Mouse (Mus musculus) forebrain, postnatal 0 days (tissue): ENCODE measurements around the gene Mtmr2. TPM values are rescaled to one million over a fixed set of nuclear protein-coding genes. Genes with fewer than 3 reads are reported as not detected.

Experiments
- ATAC-seq: fragments of 200-750 bp; cut with Nextera tagmentation; 2 replicates; pipeline ENCODE4 v1.8.0; 2017; ENCODE audit warnings: mild to moderate bottlenecking, moderate library complexity
- DNase-seq: peaks from one replicate; pipeline ENCODE4 v3.0.0-alpha.2; 2015
- H3K27ac ChIP-seq: fragments of 300-500 bp; sonication (generic); 2 replicates; pipeline ENCODE4 v1.5.1; 2014; ENCODE audit warnings: low read depth, mild to moderate bottlenecking, antibody characterized with exemption, low read length, moderate library complexity, mixed read lengths
- H3K27me3 ChIP-seq: fragments of 300-500 bp; sonication (generic); 2 replicates; pipeline ENCODE4 v1.6.1; 2014; ENCODE audit warnings: mild to moderate bottlenecking, low read length, mixed read lengths; ENCODE audit not compliant: insufficient read depth
- H3K36me3 ChIP-seq: fragments of 300-500 bp; sonication (generic); 2 replicates; pipeline ENCODE4 v1.6.1; 2014; ENCODE audit warnings: mild to moderate bottlenecking, moderate library complexity; ENCODE audit not compliant: insufficient read depth
- H3K4me1 ChIP-seq: fragments of 300-500 bp; sonication (generic); 2 replicates; pipeline ENCODE4 v1.6.1; 2014; ENCODE audit warnings: antibody characterized with exemption; ENCODE audit not compliant: insufficient read depth
- H3K4me2 ChIP-seq: fragments of 300-500 bp; sonication (generic); 2 replicates; pipeline ENCODE4 v1.6.1; 2014; ENCODE audit warnings: low read depth, mild to moderate bottlenecking, moderate library complexity
- H3K4me3 ChIP-seq: fragments of 300-500 bp; sonication (generic); 2 replicates; pipeline ENCODE4 v1.5.1; 2014; ENCODE audit warnings: low read depth, low read length, mixed read lengths
- H3K9ac ChIP-seq: fragments of 300-500 bp; sonication (generic); 2 replicates; pipeline ENCODE4 v1.6.1; 2014; ENCODE audit warnings: mild to moderate bottlenecking
- H3K9me3 ChIP-seq: fragments of 300-500 bp; sonication (generic); 2 replicates; pipeline ENCODE4 v1.6.1; 2016; ENCODE audit warnings: low read length
- CTCF ChIP-seq: sonication (generic); IDR thresholded peaks from 2 replicates; pipeline ENCODE4 v1.5.1; 2016; ENCODE audit warnings: antibody characterized with exemption, control low read depth, low read depth
- WGBS: fragments of 180-500 bp; shearing (Covaris S2); extraction: QIAGEN DNeasy Blood & Tissue Kit; methylation state at CpG from one replicate; pipeline ENCODE4 v1.1.7; 2014; 5-methylcytosine and 5-hydroxymethylcytosine counted together
- polyA plus RNA-seq: library from polyadenylated mRNA; unstranded; fragments of >200 nt; fragmentation: Nextera tagmentation; extraction: Ambion mirVana; gene quantifications from 2 replicates; pipeline ENCODE4 v1.2.1, GENCODE M21; 2015
- total RNA-seq: library from RNA; depleted of rRNA; stranded (reverse); fragments of >200 nt; gene quantifications from 2 replicates; pipeline ENCODE4 v1.2.3, GENCODE M21; 2014; rRNA removed

Mtmr2 gene
- total and polyA plus RNA-seq, 2 experiments from 2014 or later, result 50.3 to 53.5 TPM

GRCm38 (mm10) chr9:13848481-13849480 is 100.6 kb downstream of the Mtmr2 start:
- 75% methylated on average over 10 of the region's 10 CpGs for WGBS
- peaks cover 12% of the 10 kb centered on the region for H3K36me3 ChIP-seq
- no peak overlapping the region for H3K9ac ChIP-seq
- DNase-seq (peak; percentile 77), ATAC-seq (peak; percentile 91)
- H3K4me2 ChIP-seq, result no peak overlapping the region
- H3K27ac ChIP-seq, result no peak overlapping the region
- H3K4me1 ChIP-seq, result no peaks in the 10 kb centered on the region
- peak; percentile 83 for TF ChIP-seq CTCF
- H3K9me3 ChIP-seq, result no peaks in the 10 kb centered on the region
- no peaks in the 10 kb centered on the region for H3K27me3 ChIP-seq
- H3K4me3 ChIP-seq, result no peak overlapping the region

- H3K9me3 ChIP-seq, result no peaks in the 10 kb centered on the region
- H3K4me2 ChIP-seq, result no peak overlapping the region
- DNase-seq, result no peak
- H3K9ac ChIP-seq, result no peak overlapping the region
- H3K27me3 ChIP-seq, result no peaks in the 10 kb centered on the region
- H3K27ac ChIP-seq, result no peak overlapping the region
- no peaks in the 10 kb centered on the region for H3K4me1 ChIP-seq
- no peak for ATAC-seq
- H3K36me3 ChIP-seq, result no peaks in the 10 kb centered on the region
- 84% methylated on average over 3 of the region's 3 CpGs for WGBS
- TF ChIP-seq CTCF, result no peak
- H3K4me3 ChIP-seq, result no peak overlapping the region
Measured at GRCm38 (mm10) chr9:13853876-13854275, 105.7 kb downstream of the Mtmr2 start.

Other genes with a start within 250 kb of the Mtmr2 start
- 31.9 and 33.2 TPM in 2 replicates for gene Cep57, start 78.7 kb downstream of the Mtmr2 start, total RNA-seq
- 39.9 and 40.8 TPM in 2 replicates for gene Cep57, start 78.7 kb downstream of the Mtmr2 start, polyA plus RNA-seq
- 34.8 and 43.1 TPM in 2 replicates for gene Fam76b, start 79.3 kb downstream of the Mtmr2 start, total RNA-seq
- 12.3 and 13.3 TPM in 2 replicates for gene Fam76b, start 79.3 kb downstream of the Mtmr2 start, polyA plus RNA-seq